Mouse (Mus musculus) spleen, postnatal 36 days (tissue): ENCODE results near the gene Ngb.

ENCODE experiments used
- DNase-seq, 2 experiments: peaks; one replicate each; pipeline ENCODE4 v3.0.0; 2022; ENCODE audit warnings: low spot score in 2 of 2, mixed read lengths in 1 of 2

Gene Ngb

GRCm38 (mm10) chr12:87091916-87092315 is 10.4 kb downstream of the Ngb start:
- DNase-seq: no peak

GRCm38 (mm10) chr12:87089701-87090100 is 12.6 kb downstream of the Ngb start:
- no peak for DNase-seq

GRCm38 (mm10) chr12:87089255-87089654 is 13.1 kb downstream of the Ngb start:
- no peak for DNase-seq

- DNase-seq: no peak
These were observed 14.0 kb downstream of the Ngb start for GRCm38 (mm10) chr12:87088331-87088730.

GRCm38 (mm10) chr12:87087236-87087635 is 15.1 kb downstream of the Ngb start:
- DNase-seq: no peak

- DNase-seq: no peak
These were observed 19.5 kb downstream of the Ngb start for GRCm38 (mm10) chr12:87082797-87083196.

- DNase-seq: no peak
These were observed 25.7 kb downstream of the Ngb start for GRCm38 (mm10) chr12:87076610-87077009.

GRCm38 (mm10) chr12:87070520-87070919 is 31.8 kb downstream of the Ngb start:
- no peak for DNase-seq

- DNase-seq: no peak
These were observed 35.9 kb downstream of the Ngb start for GRCm38 (mm10) chr12:87066429-87066828.

GRCm38 (mm10) chr12:87065446-87065845 is 36.9 kb downstream of the Ngb start:
- DNase-seq: no peak

GRCm38 (mm10) chr12:87057066-87057465 is 45.3 kb downstream of the Ngb start:
- DNase-seq: no peak

GRCm38 (mm10) chr12:87054873-87055272 is 47.5 kb downstream of the Ngb start:
- no peak for DNase-seq

GRCm38 (mm10) chr12:87052661-87053321 is 49.5 kb downstream of the Ngb start:
- DNase-seq: peak; percentile 38 to 49

- no peak for DNase-seq
These were observed 54.8 kb downstream of the Ngb start for GRCm38 (mm10) chr12:87047536-87047935.
